Mouse (Mus musculus): ENCODE measurements around the gene Zcchc4.
"Not testable (repeated sequence)": the region's sequence is repeated elsewhere in the genome, so short reads cannot be mapped to it uniquely, and the experiment has no call there.

Zcchc4 gene

DNA sequence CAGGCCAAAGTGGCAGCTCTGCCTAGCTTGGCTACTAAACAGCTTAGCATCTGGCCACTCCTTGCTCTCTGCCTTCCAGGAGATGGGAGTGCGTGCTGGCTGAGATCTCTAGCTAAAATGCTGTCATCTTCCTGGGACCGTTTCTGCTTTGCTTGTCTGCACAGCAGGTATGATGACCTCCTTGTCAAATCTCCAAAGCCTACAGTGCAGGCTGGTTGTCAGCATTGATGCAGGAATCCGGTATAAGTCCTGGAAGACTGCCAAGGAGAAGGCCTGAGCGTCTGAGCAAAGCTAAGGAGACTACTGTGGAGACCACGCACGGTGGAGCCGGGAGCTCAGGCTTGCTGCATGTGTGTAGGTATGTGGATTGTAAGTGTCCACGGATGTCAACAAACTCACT is at the start of gene Zcchc4:
Gene Zcchc4, plus strand, starts transcription at position 173 of the 400 bp plus-strand sequence.
- no peak for DNase-seq (ENCODE audit: extremely low spot score)

DNA sequence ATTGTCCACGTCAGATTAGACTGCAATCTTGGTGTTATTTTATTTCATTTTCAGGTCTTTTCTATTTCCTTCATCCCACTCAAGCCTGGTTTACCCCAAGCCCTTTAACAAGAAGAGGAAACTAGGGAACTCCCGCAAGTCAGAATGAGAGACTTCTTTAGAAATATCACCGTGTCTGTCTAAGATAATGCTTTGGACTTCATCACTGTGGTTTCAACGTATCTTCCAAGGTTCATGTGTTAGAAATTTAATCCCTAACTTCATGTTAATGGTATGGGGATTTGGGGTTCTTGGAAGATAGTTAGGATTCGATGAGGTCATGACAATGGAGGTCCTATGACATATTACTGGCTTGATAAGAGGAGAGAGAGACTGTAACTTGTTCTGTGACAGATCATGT is 47.5 kb upstream of the Zcchc4 start:
- no peak for DNase-seq (ENCODE audit: extremely low spot score)

DNA sequence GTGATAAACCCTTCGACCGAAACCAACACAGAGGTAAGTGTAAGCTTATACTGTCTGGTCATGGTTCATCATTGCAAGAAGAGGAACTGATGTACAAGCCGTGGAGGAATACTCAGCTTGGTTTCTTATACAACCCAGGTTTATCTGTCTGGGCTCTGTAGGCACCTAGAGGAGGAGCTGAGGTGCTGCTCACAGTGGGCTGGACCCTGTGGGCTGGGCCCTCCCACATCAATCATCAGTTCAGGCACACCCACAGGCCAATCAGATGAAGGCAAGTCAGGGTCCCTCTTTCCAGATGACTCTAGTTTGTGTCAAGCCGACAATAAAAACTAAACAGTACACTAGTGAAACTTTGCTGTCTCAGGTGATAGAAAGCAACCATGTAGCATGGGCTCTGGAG is 42.4 kb upstream of the Zcchc4 start:
- DNase-seq (ENCODE audit: extremely low spot score): no peak

DNA sequence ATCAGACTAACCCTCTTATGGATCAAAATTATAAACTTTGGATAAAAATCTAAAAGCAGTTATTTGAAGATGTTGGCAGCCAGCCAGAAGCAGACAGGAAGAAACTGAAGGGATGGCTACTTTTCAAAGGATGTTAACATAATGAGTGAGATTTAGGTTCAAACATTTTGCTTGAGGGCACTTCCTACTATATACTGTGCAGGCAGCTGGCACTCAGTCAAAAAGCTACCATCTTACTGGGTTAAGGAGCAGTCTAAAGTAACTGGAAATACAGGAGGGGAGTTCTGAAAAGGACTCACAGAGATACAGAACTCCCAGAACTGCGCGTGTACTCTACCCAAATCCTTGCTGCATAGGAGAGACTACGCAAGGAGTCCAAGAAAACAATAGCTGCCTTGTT is 39.2 kb upstream of the Zcchc4 start:
- DNase-seq (ENCODE audit: extremely low spot score): no peak

DNA sequence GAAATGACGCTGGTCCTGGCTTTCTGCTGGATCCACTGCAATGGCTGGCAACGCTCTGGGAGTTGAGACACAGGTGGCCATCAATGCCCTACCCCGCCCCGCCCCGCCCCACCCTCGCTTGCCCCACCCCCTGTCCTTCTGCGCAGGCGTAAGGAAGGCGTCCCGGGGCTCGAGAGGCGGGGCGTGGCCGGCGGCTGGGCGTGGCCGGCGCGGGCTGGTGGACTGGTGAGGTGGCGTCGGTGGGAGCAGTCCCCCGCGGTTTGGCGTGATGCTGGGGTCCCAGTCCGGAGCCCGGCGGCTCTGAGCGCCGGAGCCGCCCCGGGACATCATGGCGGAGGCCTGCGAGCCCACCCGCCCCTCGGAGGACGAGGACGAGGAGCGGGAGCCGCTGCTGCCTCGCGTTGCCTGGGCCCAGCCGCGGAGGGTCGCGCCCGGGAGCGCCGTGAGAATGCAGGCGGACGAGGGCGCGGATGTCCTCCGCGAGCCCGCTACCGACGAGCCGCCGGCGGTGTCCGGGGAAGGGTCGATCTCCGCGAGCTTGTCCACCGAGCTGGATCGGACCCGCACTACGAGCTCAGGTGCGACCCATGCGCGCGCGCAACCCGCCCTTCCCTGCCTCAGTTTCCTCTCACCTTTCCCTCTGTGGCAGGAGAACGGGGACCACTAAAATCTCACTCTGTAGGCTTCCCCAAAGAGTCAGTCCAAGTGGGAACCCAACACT is 33.7 kb upstream of the Zcchc4 start, which contains the start of gene Pi4k2b:
Gene Pi4k2b, plus strand, starts transcription at position 184 of the 721 bp plus-strand sequence.
- DNase-seq (ENCODE audit: extremely low spot score): peak; percentile 91

- peak; percentile 66 for DNase-seq (ENCODE audit: extremely low spot score)
Measured at GRCm38 (mm10) chr5:52742112-52742813, 32.9 kb upstream of the Zcchc4 start.

DNA sequence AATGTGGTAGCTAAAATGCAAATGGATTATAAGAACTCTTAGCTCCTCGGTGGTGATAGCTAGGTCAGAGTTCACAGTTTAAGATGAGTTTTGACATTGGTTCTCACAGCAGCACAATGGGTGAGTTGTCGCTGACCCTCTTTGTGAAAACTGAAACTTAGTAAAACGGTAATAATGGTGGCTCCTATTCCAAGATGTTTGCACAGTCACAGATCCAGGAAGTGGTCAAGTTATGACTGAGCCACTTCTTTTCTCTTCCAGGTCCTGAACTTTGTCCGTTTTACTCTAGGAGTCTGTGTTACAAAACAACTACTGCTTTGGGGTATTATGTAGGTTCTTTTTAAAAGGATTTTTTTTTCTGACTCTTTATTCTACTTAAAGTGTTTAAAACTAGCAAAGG is 32.0 kb upstream of the Zcchc4 start:
- no peak for DNase-seq (ENCODE audit: extremely low spot score)

DNA sequence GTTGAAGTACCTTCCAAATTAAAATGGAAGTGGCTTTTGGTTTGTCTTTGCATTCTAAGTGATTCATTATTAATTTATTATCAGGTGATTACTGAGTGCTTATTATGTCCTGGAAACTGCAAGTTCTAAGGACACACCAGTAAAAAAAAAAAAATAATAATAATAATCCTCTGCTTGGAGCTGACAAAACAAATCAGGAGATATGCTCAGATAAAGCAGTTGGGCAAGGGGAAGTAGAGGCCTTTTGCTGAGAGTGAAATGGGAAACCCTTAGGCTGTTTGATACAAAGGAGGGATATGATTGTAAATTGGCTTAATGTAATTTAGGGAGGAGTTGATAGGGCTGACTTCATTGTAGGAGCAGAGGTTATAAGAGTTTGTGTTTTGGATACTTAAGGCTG is 28.3 kb upstream of the Zcchc4 start:
- no peak for DNase-seq (ENCODE audit: extremely low spot score)

- DNase-seq (ENCODE audit: extremely low spot score): no peak
Measured at GRCm38 (mm10) chr5:52748732-52749131, 26.5 kb upstream of the Zcchc4 start.

DNA sequence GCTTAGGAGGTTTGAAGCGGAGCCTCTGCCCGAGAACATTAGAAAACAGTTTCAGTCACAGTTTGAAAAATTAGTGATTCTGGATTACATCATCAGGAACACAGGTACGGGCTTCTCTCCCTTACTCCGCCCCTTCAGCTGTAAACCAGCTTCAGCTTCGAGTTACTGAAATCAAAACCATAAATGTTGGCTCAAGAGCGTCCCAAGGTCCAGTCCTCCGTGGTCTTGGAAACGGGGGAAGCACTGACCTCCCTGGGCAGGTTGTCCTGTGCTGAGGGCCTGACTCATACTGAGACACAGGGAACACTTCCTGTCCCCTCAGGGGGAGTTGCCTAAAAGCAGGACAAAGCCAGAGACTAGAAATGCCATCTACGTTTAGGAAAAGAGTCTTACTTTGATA is 22.1 kb upstream of the Zcchc4 start:
- no peak for DNase-seq (ENCODE audit: extremely low spot score)

GRCm38 (mm10) chr5:52754196-52754595 is 21.0 kb upstream of the Zcchc4 start:
- no peak for DNase-seq (ENCODE audit: extremely low spot score)

DNA sequence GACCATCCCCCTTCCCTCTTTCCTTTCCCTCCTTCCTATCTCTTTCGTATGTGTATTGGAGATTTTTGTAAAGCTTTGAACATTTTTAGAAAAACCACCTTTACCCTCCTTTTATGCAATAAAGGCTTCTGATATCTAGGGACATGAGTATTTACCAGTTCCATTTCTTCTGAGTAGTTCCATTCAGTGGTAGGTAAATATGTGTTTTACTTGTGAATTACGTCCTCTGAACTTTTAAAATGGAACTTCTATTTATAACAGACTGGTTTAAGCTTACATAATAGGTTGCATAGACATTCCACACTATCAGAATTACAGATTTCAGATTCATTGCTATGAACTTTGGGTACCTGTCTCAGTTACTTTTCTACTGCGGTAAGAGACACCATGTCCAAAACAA is 19.9 kb upstream of the Zcchc4 start:
- DNase-seq (ENCODE audit: extremely low spot score): no peak

GRCm38 (mm10) chr5:52755989-52756388 is 19.2 kb upstream of the Zcchc4 start:
- DNase-seq (ENCODE audit: extremely low spot score): no peak

- no peak for DNase-seq (ENCODE audit: extremely low spot score)
Measured at GRCm38 (mm10) chr5:52762586-52762985, 12.6 kb upstream of the Zcchc4 start.

GRCm38 (mm10) chr5:52774267-52774666 is 942 bp upstream of the Zcchc4 start:
- DNase-seq (ENCODE audit: extremely low spot score): no peak

DNA sequence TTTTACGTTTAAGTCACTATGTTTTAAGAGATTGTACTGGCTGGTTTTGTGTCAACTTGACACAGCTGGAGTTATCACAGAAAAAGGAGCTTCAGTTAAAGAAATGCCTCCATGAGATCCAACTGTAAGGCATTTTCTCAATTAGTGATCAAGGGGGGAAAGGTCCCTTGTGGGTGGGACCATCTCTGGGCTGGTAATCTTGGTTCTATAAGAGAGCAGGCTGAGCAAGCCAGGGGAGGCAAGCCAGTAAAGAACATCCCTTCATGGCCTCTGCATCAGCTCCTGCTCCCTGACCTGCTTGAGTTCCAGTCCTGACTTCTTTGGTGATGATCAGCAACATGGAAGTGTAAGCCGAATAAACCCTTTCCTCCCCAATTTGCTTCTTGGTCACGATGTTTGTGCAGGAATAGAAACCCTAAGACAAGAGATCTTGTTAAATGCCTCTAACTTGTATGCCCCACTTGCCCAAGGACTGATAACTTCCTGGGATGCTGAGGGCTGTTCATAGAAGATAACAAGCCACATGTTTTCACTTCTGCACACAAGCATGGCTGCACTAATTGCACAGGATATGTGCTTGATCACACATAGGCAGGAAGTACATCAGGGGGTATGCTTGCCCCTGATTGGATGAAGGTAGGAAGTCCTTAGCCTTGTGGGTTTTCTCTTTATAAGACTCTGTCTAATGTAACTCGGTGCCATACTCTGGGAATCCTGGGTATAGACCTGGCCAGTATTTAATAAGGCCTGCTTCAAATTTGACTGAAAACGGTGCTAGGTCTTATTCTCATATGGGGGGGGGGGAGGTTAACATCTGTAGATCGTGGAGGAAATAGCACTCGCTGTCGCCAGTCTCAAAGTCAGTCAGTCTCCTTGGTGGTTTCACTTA is 1.5 kb downstream of the Zcchc4 start:
- not testable (repeated sequence) for DNase-seq (ENCODE audit: extremely low spot score)

DNA sequence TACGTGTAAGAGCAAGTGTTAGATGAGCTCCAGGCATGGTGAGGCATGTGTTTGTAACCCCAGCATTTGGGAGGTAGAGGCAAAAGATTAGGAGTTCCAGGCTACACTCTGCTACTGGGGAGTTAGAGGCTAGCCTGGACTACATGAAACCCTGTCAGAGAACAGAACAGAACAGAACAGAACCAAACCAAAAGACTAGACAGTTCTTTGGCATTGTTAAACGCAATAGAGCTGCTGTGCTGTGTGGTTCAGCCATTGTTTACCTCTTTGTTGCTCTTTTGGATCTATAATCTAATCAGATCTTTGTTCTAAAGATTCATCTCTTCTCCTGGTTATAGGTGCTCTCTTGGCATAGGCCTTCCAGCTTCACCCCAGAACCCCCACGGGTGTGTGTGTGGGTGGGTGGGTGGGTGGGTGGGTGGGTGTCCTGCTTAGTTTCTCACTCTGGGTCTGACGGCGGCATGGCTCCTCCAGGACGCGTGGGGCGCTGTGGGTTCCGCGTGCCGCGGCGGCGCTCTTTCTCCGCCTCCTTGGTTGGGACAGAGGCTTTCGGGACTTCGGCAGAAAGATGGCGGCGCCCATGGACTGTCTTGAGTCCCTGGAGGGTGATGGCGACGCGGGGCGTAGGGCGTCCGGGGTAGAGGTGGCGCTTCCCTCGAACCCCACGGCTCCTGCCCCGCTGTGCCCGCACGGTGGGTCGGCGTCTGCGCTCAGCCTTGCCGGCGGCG is 7.5 kb downstream of the Zcchc4 start:
- peak; percentile 93 for DNase-seq (ENCODE audit: extremely low spot score)

GRCm38 (mm10) chr5:52783251-52783620 is 8.0 kb downstream of the Zcchc4 start:
- no peak for DNase-seq (ENCODE audit: extremely low spot score)

GRCm38 (mm10) chr5:52783957-52784356 is 8.7 kb downstream of the Zcchc4 start:
- DNase-seq (ENCODE audit: extremely low spot score): no peak

DNA sequence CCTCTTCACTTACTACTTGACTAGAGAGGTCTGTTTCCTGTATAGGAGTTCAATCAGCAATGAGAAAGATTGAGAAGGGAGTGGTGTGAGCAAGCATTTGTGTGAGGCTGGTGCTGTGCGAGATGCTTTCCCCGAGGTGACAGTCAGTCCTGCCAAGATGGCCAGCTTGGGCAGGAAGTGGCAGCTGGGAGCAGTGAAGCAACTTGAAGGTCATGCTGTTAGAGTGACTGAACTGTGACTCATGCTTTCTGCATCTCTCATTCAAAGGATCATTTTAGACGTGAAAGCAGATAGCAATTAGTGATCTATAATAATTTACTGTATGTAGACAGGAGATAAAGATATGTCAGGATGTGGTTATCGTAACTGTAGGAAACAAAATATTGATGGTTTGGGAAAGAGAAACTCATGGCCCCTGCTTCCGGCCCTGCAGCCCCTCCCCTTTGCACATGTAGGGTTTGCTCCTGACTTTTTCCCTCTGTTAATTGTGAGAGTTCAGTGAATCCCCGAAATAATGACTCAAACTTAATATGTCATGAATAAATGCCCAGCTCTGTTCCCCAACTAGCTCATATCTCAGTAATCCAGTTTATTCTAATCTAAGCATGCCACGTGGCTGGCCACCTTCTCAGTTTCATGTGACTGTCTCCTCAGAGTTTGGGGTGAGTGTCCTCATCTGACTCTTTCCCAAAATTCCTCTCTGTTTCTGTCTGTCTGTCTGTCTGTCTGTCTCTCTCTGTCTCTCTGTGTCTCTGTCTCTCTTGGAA is 11.5 kb downstream of the Zcchc4 start:
- no peak for DNase-seq (ENCODE audit: extremely low spot score)

DNA sequence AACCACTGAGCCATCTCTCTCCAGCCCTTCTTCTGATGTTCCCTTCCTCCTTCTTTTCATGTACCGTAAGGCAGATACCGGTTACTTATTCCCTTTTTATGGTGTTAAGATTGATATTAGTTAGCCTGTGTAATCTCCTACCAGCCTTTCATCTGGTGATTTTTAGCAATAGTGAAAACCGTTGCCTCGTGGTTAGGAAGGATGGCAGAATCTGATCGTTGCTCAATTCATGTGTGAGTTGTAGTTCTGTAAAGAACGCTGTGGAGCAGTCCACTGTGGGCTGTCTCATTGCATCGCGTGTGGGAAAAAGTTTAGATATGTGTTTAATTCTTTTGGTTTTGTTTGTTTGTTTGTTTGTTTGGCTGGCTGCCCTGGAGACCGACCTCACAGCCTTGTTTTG is 18.0 kb downstream of the Zcchc4 start:
- no peak for DNase-seq (ENCODE audit: extremely low spot score)
